Mouse (Mus musculus) limb, embryonic 14.5 days (tissue): ENCODE results near the gene Krt72. TPM values are rescaled to one million over a fixed set of nuclear protein-coding genes. Genes with fewer than 3 reads are reported as not detected.

Experiments
- ATAC-seq: fragments of 200-750 bp; cut with Nextera tagmentation; 2 replicates; pipeline ENCODE4 v1.8.0; 2017; ENCODE audit warnings: low read depth, moderate number of reproducible peaks, moderate TSS enrichment; ENCODE audit not compliant: low FRiP score
- DNase-seq: peaks from one replicate; pipeline ENCODE4 v3.0.0-alpha.2; 2015; ENCODE audit warnings: low spot score
- H3K27ac ChIP-seq: fragments of 300-500 bp; sonication (generic); replicated peaks from 2 replicates; pipeline ENCODE4 v1.5.1; 2014; ENCODE audit warnings: low read depth, mild to moderate bottlenecking, low read length, moderate library complexity, mixed read lengths
- H3K27me3 ChIP-seq: fragments of 300-500 bp; sonication (generic); 2 replicates; pipeline ENCODE4 v1.6.1; 2014; ENCODE audit warnings: low read length, mixed read lengths; ENCODE audit not compliant: control insufficient read depth, insufficient read depth
- H3K36me3 ChIP-seq: fragments of 300-500 bp; sonication (generic); 2 replicates; pipeline ENCODE4 v1.6.1; 2014; ENCODE audit warnings: mild to moderate bottlenecking, low read length, moderate library complexity, mixed read lengths; ENCODE audit not compliant: control insufficient read depth, insufficient read depth
- H3K4me1 ChIP-seq: fragments of 300-500 bp; sonication (generic); 2 replicates; pipeline ENCODE4 v1.6.1; 2014; ENCODE audit warnings: antibody characterized with exemption, low read length, mixed read lengths; ENCODE audit not compliant: control insufficient read depth, insufficient read depth
- H3K4me2 ChIP-seq: fragments of 300-500 bp; sonication (generic); replicated peaks from 2 replicates; pipeline ENCODE4 v1.6.1; 2014; ENCODE audit warnings: low read depth, mild to moderate bottlenecking, low read length, moderate library complexity; ENCODE audit not compliant: severe bottlenecking
- H3K4me3 ChIP-seq: fragments of 300-500 bp; sonication (generic); replicated peaks from 2 replicates; pipeline ENCODE4 v1.5.1; 2014; ENCODE audit warnings: low read length
- H3K9ac ChIP-seq: fragments of 300-500 bp; sonication (generic); 2 replicates; pipeline ENCODE4 v1.6.1; 2014; ENCODE audit warnings: mild to moderate bottlenecking, low read depth, low read length, moderate library complexity; ENCODE audit not compliant: severe bottlenecking
- H3K9me3 ChIP-seq: fragments of 300-500 bp; sonication (generic); 2 replicates; pipeline ENCODE4 v1.6.1; 2016; ENCODE audit warnings: low read length; ENCODE audit not compliant: control insufficient read depth
- POLR2A ChIP-seq: fragments of 200-500 bp; IDR thresholded peaks from 2 replicates; pipeline ENCODE4 v1.8.0; 2012; ENCODE audit warnings: inconsistent platforms, mild to moderate bottlenecking, moderate library complexity, borderline replicate concordance; ENCODE audit not compliant: insufficient read depth, insufficient read length; ENCODE audit errors: extremely low read depth
- WGBS: fragments of 180-500 bp; shearing (Covaris S2); extraction: QIAGEN DNeasy Blood & Tissue Kit; methylation state at CpG from one replicate; pipeline ENCODE4 v1.1.7; 2014; 5-methylcytosine and 5-hydroxymethylcytosine counted together
- polyA plus RNA-seq, 2 experiments: library from polyadenylated mRNA; depleted of rRNA in 1 of 2; stranded (reverse) in 1 of 2; unstranded in 1 of 2; fragments of >200 nt; fragmentation: Nextera tagmentation in 1 of 2; extraction: Ambion mirVana in 1 of 2; gene quantifications; 2 replicates each; pipeline versions ENCODE4 v1.2.1 to v1.2.3; 2012 to 2014

Krt72 gene
- polyA plus RNA-seq, 2 experiments, result 0.36 to 1.0 TPM

- peak; percentile 87 for DNase-seq
- Histone ChIP-seq H3K36me3 (no peaks in the 10 kb centered on the region), H3K4me2 (no peak overlapping the region), H3K9me3 (no peaks in the 10 kb centered on the region), H3K4me3 (no peak overlapping the region), H3K9ac (no peak overlapping the region), H3K4me1 (no peaks in the 10 kb centered on the region), H3K27ac (no peak overlapping the region), H3K27me3 (no peaks in the 10 kb centered on the region)
- 5% methylated on average over 5 of the region's 5 CpGs for WGBS
- TF ChIP-seq POLR2A, result no peak
- peak; percentile 71 for ATAC-seq
These were observed 13.6 kb downstream of the Krt72 start for GRCm38 (mm10) chr15:101772711-101773081.

- no peak for ATAC-seq
- peak; percentile 16 for DNase-seq
- H3K4me3 ChIP-seq, result no peak overlapping the region
- H3K9ac ChIP-seq, result no peak overlapping the region
- H3K9me3 ChIP-seq, result no peaks in the 10 kb centered on the region
- H3K36me3 ChIP-seq, result no peaks in the 10 kb centered on the region
- H3K4me2 ChIP-seq, result no peak overlapping the region
- no peaks in the 10 kb centered on the region for H3K27me3 ChIP-seq
- no peak overlapping the region for H3K27ac ChIP-seq
- WGBS, result 66% methylated on average over 5 of the region's 5 CpGs
- H3K4me1 ChIP-seq, result no peaks in the 10 kb centered on the region
- no peak for TF ChIP-seq POLR2A
These were observed 14.1 kb downstream of the Krt72 start for GRCm38 (mm10) chr15:101772080-101772710.

DNA sequence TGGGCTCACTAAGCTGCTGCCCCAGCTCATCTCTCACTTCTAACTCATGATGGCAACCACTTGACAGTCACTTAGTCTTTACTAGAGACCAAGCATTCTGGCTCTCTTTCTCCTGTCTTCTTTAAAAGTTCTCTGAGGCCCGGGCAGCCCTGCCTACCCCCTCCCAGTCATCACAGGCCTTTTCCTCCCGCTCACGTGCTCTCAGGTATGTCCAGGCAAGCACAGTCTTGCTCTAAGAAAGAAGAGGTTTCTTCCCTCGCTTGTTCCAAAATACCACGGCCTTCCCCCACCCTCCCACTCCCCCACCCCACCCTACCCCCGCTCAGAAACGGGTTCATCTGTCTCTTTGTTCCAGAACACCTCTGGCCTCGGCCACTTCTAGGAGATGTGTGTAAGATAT, 16.0 kb downstream of the Krt72 start:
- no peak for DNase-seq
- no peak overlapping the region for H3K4me3 ChIP-seq
- no peaks in the 10 kb centered on the region for H3K27me3 ChIP-seq
- 46% methylated on average over 8 of the region's 8 CpGs for WGBS
- no peaks in the 10 kb centered on the region for H3K36me3 ChIP-seq
- no peak overlapping the region for H3K4me2 ChIP-seq
- no peak for TF ChIP-seq POLR2A
- H3K9me3 ChIP-seq, result no peaks in the 10 kb centered on the region
- no peak overlapping the region for H3K27ac ChIP-seq
- H3K9ac ChIP-seq, result no peak overlapping the region
- no peaks in the 10 kb centered on the region for H3K4me1 ChIP-seq
- no peak for ATAC-seq

GRCm38 (mm10) chr15:101742711-101743110, 43.5 kb downstream of the Krt72 start, which contains the start of gene Krt71:
TSS of gene Krt71 (minus strand) at chr15:101743109.
- no peak for DNase-seq
- Histone ChIP-seq H3K4me1 (no peaks in the 10 kb centered on the region), H3K27ac (no peak within 1 kb of the TSS), H3K9me3 (no peaks in the 10 kb centered on the region), H3K27me3 (no peaks in the 10 kb centered on the region; the same call in 1 of the 2 replicates), H3K4me2 (no peak within 1 kb of the TSS), H3K36me3 (no peaks in the 10 kb centered on the region), H3K9ac (no peak within 1 kb of the TSS), H3K4me3 (no peak within 1 kb of the TSS)
- WGBS, result 56% methylated on average over 14 of the region's 14 CpGs
- no peak for ATAC-seq
- no peak for TF ChIP-seq POLR2A

DNA sequence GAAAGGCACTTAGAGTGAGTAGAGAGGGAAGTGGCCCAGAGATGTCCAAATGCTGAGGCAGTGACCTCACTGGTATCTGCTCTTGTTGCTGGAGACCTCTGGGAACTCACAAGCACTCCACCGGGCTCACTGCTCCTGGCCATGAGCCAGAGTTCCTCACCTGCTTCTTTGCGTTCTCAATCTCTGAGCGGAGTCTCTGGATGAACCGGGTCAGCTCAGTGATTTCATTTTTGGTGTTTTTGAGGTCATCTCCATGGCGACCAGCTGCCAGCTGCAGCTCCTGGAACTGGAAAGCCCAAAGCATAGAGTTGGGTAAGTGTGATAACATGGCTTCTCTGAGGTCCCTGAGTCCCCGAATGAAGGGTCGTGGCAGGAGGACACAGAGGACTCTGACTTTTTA, 48.5 kb downstream of the Krt72 start:
- DNase-seq (no peak), ATAC-seq (no peak)
- Histone ChIP-seq H3K4me1 (no peaks in the 10 kb centered on the region), H3K27ac (no peak overlapping the region), H3K9me3 (no peaks in the 10 kb centered on the region), H3K4me2 (no peak overlapping the region), H3K36me3 (no peaks in the 10 kb centered on the region), H3K9ac (no peak overlapping the region), H3K27me3 (no peaks in the 10 kb centered on the region; the same call in 1 of the 2 replicates), H3K4me3 (no peak overlapping the region)
- no peak for TF ChIP-seq POLR2A
- 79% methylated on average over 7 of the region's 7 CpGs for WGBS

DNA sequence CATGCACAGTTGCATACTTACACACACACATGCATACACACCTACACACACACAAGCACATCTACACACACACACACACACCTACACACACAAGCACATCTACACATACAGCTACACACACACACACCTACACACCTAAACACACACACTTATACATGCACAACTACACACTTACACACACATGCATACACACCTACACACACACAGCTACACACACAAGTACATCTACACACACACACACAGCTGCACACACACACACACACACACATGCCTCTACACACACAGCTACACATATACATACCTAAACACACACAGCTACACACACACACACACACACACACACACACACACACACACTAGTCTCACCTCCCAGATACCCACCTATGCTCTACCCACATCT, 55.6 kb downstream of the Krt72 start:
- TF ChIP-seq POLR2A, result no peak
- no peaks in the 10 kb centered on the region for H3K36me3 ChIP-seq
- H3K9ac ChIP-seq, result no peak overlapping the region
- DNase-seq, result no peak
- H3K27me3 ChIP-seq, result no peaks in the 10 kb centered on the region
- H3K4me1 ChIP-seq, result no peaks in the 10 kb centered on the region
- no peak overlapping the region for H3K4me3 ChIP-seq
- no peak overlapping the region for H3K27ac ChIP-seq
- ATAC-seq, result no peak
- no peak overlapping the region for H3K4me2 ChIP-seq
- H3K9me3 ChIP-seq, result no peaks in the 10 kb centered on the region

Other genes with a start within 250 kb of the Krt72 start
- gene Krt82, start 235.8 kb downstream of the Krt72 start, polyA plus RNA-seq (2012; rRNA removed), result not detected in 2 replicates
- not detected in 2 replicates for gene Krt82, start 235.8 kb downstream of the Krt72 start, polyA plus RNA-seq (2014; fragmentation: Nextera tagmentation; extraction: Ambion mirVana)
- 0.06 and 0.08 TPM in 2 replicates for gene Krt90, start 223.5 kb downstream of the Krt72 start, polyA plus RNA-seq (2012; rRNA removed)
- gene Krt90, start 223.5 kb downstream of the Krt72 start, polyA plus RNA-seq (2014; fragmentation: Nextera tagmentation; extraction: Ambion mirVana), result 0.07 and 0.10 TPM in 2 replicates
- 0.52 and 0.70 TPM in 2 replicates for gene Krt75, start 212.6 kb downstream of the Krt72 start, polyA plus RNA-seq (2012; rRNA removed)
- 0.93 and 0.96 TPM in 2 replicates for gene Krt75, start 212.6 kb downstream of the Krt72 start, polyA plus RNA-seq (2014; fragmentation: Nextera tagmentation; extraction: Ambion mirVana)
- not detected in 2 replicates for gene Gm5414, start 158.3 kb downstream of the Krt72 start, polyA plus RNA-seq (2012; rRNA removed)
- gene Gm5414, start 158.3 kb downstream of the Krt72 start, polyA plus RNA-seq (2014; fragmentation: Nextera tagmentation; extraction: Ambion mirVana), result not detected in 2 replicates
- gene Gm5478, start 139.1 kb downstream of the Krt72 start, polyA plus RNA-seq (2012; rRNA removed), result not detected in 2 replicates
- gene Gm5478, start 139.1 kb downstream of the Krt72 start, polyA plus RNA-seq (2014; fragmentation: Nextera tagmentation; extraction: Ambion mirVana), result not detected in 2 replicates
- gene Krt6b, start 106.2 kb downstream of the Krt72 start, polyA plus RNA-seq (2012; rRNA removed), result not detected in 2 replicates
- not detected in 2 replicates for gene Krt6b, start 106.2 kb downstream of the Krt72 start, polyA plus RNA-seq (2014; fragmentation: Nextera tagmentation; extraction: Ambion mirVana)
- gene Krt6a, start 92.2 kb downstream of the Krt72 start, polyA plus RNA-seq (2012; rRNA removed), result 5.0 and 8.0 TPM in 2 replicates
- 14.0 and 26.5 TPM in 2 replicates for gene Krt6a, start 92.2 kb downstream of the Krt72 start, polyA plus RNA-seq (2014; fragmentation: Nextera tagmentation; extraction: Ambion mirVana)
- gene Krt5, start 73.6 kb downstream of the Krt72 start, polyA plus RNA-seq (2012; rRNA removed), result 322 and 422 TPM in 2 replicates
- gene Krt5, start 73.6 kb downstream of the Krt72 start, polyA plus RNA-seq (2014; fragmentation: Nextera tagmentation; extraction: Ambion mirVana), result 204 and 215 TPM in 2 replicates
- gene Krt71, start 43.4 kb downstream of the Krt72 start, polyA plus RNA-seq (2012; rRNA removed), result 0.03 and 0.04 TPM in 2 replicates
- not detected in 2 replicates for gene Krt71, start 43.4 kb downstream of the Krt72 start, polyA plus RNA-seq (2014; fragmentation: Nextera tagmentation; extraction: Ambion mirVana)
- 0.03 and 0.04 TPM in 2 replicates for gene Krt73, start 15.9 kb upstream of the Krt72 start, polyA plus RNA-seq (2012; rRNA removed)
- gene Krt73, start 15.9 kb upstream of the Krt72 start, polyA plus RNA-seq (2014; fragmentation: Nextera tagmentation; extraction: Ambion mirVana), result not detected in 2 replicates
- 0.37 and 0.45 TPM in 2 replicates for gene Krt2, start 31.7 kb upstream of the Krt72 start, polyA plus RNA-seq (2012; rRNA removed)
- 0.34 and 0.46 TPM in 2 replicates for gene Krt2, start 31.7 kb upstream of the Krt72 start, polyA plus RNA-seq (2014; fragmentation: Nextera tagmentation; extraction: Ambion mirVana)
- 149 and 235 TPM in 2 replicates for gene Krt1, start 64.3 kb upstream of the Krt72 start, polyA plus RNA-seq (2012; rRNA removed)
- 167 and 206 TPM in 2 replicates for gene Krt1, start 64.3 kb upstream of the Krt72 start, polyA plus RNA-seq (2014; fragmentation: Nextera tagmentation; extraction: Ambion mirVana)
- gene Krt77, start 83.2 kb upstream of the Krt72 start, polyA plus RNA-seq (2012; rRNA removed), result 10.0 and 19.9 TPM in 2 replicates
- gene Krt77, start 83.2 kb upstream of the Krt72 start, polyA plus RNA-seq (2014; fragmentation: Nextera tagmentation; extraction: Ambion mirVana), result 16.4 and 32.8 TPM in 2 replicates
- gene Krt76, start 106.5 kb upstream of the Krt72 start, polyA plus RNA-seq (2012; rRNA removed), result not detected in 2 replicates
- 0.08 TPM in 1 of 2 replicates, not detected in the other for gene Krt76, start 106.5 kb upstream of the Krt72 start, polyA plus RNA-seq (2014; fragmentation: Nextera tagmentation; extraction: Ambion mirVana)
- 27.0 and 51.0 TPM in 2 replicates for gene Krt4, start 138.3 kb upstream of the Krt72 start, polyA plus RNA-seq (2012; rRNA removed)
- gene Krt4, start 138.3 kb upstream of the Krt72 start, polyA plus RNA-seq (2014; fragmentation: Nextera tagmentation; extraction: Ambion mirVana), result 180 and 268 TPM in 2 replicates
- 0.18 and 0.23 TPM in 2 replicates for gene Krt79, start 153.9 kb upstream of the Krt72 start, polyA plus RNA-seq (2012; rRNA removed)
- 0.29 and 0.51 TPM in 2 replicates for gene Krt79, start 153.9 kb upstream of the Krt72 start, polyA plus RNA-seq (2014; fragmentation: Nextera tagmentation; extraction: Ambion mirVana)
- gene Krt78, start 167.8 kb upstream of the Krt72 start, polyA plus RNA-seq (2012; rRNA removed), result 0.04 and 0.09 TPM in 2 replicates
- 0.08 and 0.22 TPM in 2 replicates for gene Krt78, start 167.8 kb upstream of the Krt72 start, polyA plus RNA-seq (2014; fragmentation: Nextera tagmentation; extraction: Ambion mirVana)
- 3.7 and 7.9 TPM in 2 replicates for gene Krt8, start 218.0 kb upstream of the Krt72 start, polyA plus RNA-seq (2012; rRNA removed)
- gene Krt8, start 218.0 kb upstream of the Krt72 start, polyA plus RNA-seq (2014; fragmentation: Nextera tagmentation; extraction: Ambion mirVana), result 13.2 and 19.8 TPM in 2 replicates
- gene Krt18, start 241.7 kb upstream of the Krt72 start, polyA plus RNA-seq (2012; rRNA removed), result 5.9 and 7.6 TPM in 2 replicates
- gene Krt18, start 241.7 kb upstream of the Krt72 start, polyA plus RNA-seq (2014; fragmentation: Nextera tagmentation; extraction: Ambion mirVana), result 16.4 and 22.3 TPM in 2 replicates